Mouse (Mus musculus): ENCODE measurements around the gene Sh3gl1.

GRCm38 (mm10) chr17:56066451-56066850 is 30.0 kb upstream of the Sh3gl1 start:
- TF ChIP-seq CTCF (IDR thresholded peaks at IDR 0.05; ENCODE audit: low read depth, low read length) (no peak), POLR2A (IDR thresholded peaks at IDR 0.05; ENCODE audit: extremely low read depth, insufficient read depth, low read length) (no peak)
